Mouse (Mus musculus): ENCODE measurements around the gene Top3a.

Top3a gene

GRCm38 (mm10) chr11:60787595-60787994 is 10.4 kb upstream of the Top3a start:
- no peaks in the 10 kb centered on the region for H3K27me3 ChIP-seq (ENCODE audit: control insufficient read depth, insufficient read depth, low read length, poor library complexity, severe bottlenecking)
- peak; percentile 39 for DNase-seq (ENCODE audit: low read depth, low spot score)
- peaks cover 11% of the 10 kb centered on the region for H3K36me3 ChIP-seq (ENCODE audit: control insufficient read depth, insufficient read depth, low read length, poor library complexity, severe bottlenecking)

- Histone ChIP-seq H3K36me3 (ENCODE audit: control insufficient read depth, insufficient read depth, low read length, poor library complexity, severe bottlenecking) (peaks cover 10% of the 10 kb centered on the region), H3K27me3 (ENCODE audit: control insufficient read depth, insufficient read depth, low read length, poor library complexity, severe bottlenecking) (no peaks in the 10 kb centered on the region)
- DNase-seq (ENCODE audit: low read depth, low spot score) = no peak
Observed at GRCm38 (mm10) chr11:60784179-60784922, 7.2 kb upstream of the Top3a start.

GRCm38 (mm10) chr11:60779673-60780189 is 2.6 kb upstream of the Top3a start:
- peaks cover 5% of the 10 kb centered on the region for H3K36me3 ChIP-seq (ENCODE audit: control insufficient read depth, insufficient read depth, low read length, poor library complexity, severe bottlenecking)
- no peak for DNase-seq (ENCODE audit: low read depth, low spot score)
- no peaks in the 10 kb centered on the region for H3K27me3 ChIP-seq (ENCODE audit: control insufficient read depth, insufficient read depth, low read length, poor library complexity, severe bottlenecking)

- no peak for DNase-seq (ENCODE audit: low read depth, low spot score)
- Histone ChIP-seq H3K36me3 (ENCODE audit: control insufficient read depth, insufficient read depth, low read length, poor library complexity, severe bottlenecking) (0 out of 2 replicates have a peak, but pooled peaks cover 2% of the 10 kb centered on the region), H3K27me3 (ENCODE audit: control insufficient read depth, insufficient read depth, low read length, poor library complexity, severe bottlenecking) (no peaks in the 10 kb centered on the region)
Observed at GRCm38 (mm10) chr11:60777801-60778370, 721 bp upstream of the Top3a start.

- no peak for DNase-seq (ENCODE audit: low read depth, low spot score)
- 0 out of 2 replicates have a peak, but pooled peaks cover 2% of the 10 kb centered on the region for H3K36me3 ChIP-seq (ENCODE audit: control insufficient read depth, insufficient read depth, low read length, poor library complexity, severe bottlenecking)
- no peaks in the 10 kb centered on the region for H3K27me3 ChIP-seq (ENCODE audit: control insufficient read depth, insufficient read depth, low read length, poor library complexity, severe bottlenecking)
Observed at GRCm38 (mm10) chr11:60776107-60776828, 897 bp downstream of the Top3a start.

GRCm38 (mm10) chr11:60775578-60775977 is 1.6 kb downstream of the Top3a start:
- no peak for DNase-seq (ENCODE audit: low read depth, low spot score)
- 0 out of 2 replicates have a peak, but pooled peaks cover 2% of the 10 kb centered on the region for H3K36me3 ChIP-seq (ENCODE audit: control insufficient read depth, insufficient read depth, low read length, poor library complexity, severe bottlenecking)
- H3K27me3 ChIP-seq (ENCODE audit: control insufficient read depth, insufficient read depth, low read length, poor library complexity, severe bottlenecking) = no peaks in the 10 kb centered on the region

GRCm38 (mm10) chr11:60774841-60775240 is 2.3 kb downstream of the Top3a start:
- DNase-seq (ENCODE audit: low read depth, low spot score) = no peak
- Histone ChIP-seq H3K36me3 (ENCODE audit: control insufficient read depth, insufficient read depth, low read length, poor library complexity, severe bottlenecking) (0 out of 2 replicates have a peak, but pooled peaks cover 2% of the 10 kb centered on the region), H3K27me3 (ENCODE audit: control insufficient read depth, insufficient read depth, low read length, poor library complexity, severe bottlenecking) (no peaks in the 10 kb centered on the region)

- no peak for DNase-seq (ENCODE audit: low read depth, low spot score)
- Histone ChIP-seq H3K36me3 (ENCODE audit: control insufficient read depth, insufficient read depth, low read length, poor library complexity, severe bottlenecking) (no peaks in the 10 kb centered on the region), H3K27me3 (ENCODE audit: control insufficient read depth, insufficient read depth, low read length, poor library complexity, severe bottlenecking) (no peaks in the 10 kb centered on the region)
Observed at GRCm38 (mm10) chr11:60774158-60774689, 2.9 kb downstream of the Top3a start.

- DNase-seq (ENCODE audit: low read depth, low spot score) = no peak
- Histone ChIP-seq H3K36me3 (ENCODE audit: control insufficient read depth, insufficient read depth, low read length, poor library complexity, severe bottlenecking) (no peaks in the 10 kb centered on the region), H3K27me3 (ENCODE audit: control insufficient read depth, insufficient read depth, low read length, poor library complexity, severe bottlenecking) (no peaks in the 10 kb centered on the region)
Observed at GRCm38 (mm10) chr11:60772161-60772560, 5.0 kb downstream of the Top3a start.

- no peak for DNase-seq (ENCODE audit: low read depth, low spot score)
- Histone ChIP-seq H3K27me3 (ENCODE audit: control insufficient read depth, insufficient read depth, low read length, poor library complexity, severe bottlenecking) (no peaks in the 10 kb centered on the region), H3K36me3 (ENCODE audit: control insufficient read depth, insufficient read depth, low read length, poor library complexity, severe bottlenecking) (no peaks in the 10 kb centered on the region)
Observed at GRCm38 (mm10) chr11:60770776-60771175, 6.4 kb downstream of the Top3a start.

GRCm38 (mm10) chr11:60769322-60769721 is 7.8 kb downstream of the Top3a start:
- Histone ChIP-seq H3K36me3 (ENCODE audit: control insufficient read depth, insufficient read depth, low read length, poor library complexity, severe bottlenecking) (no peaks in the 10 kb centered on the region), H3K27me3 (ENCODE audit: control insufficient read depth, insufficient read depth, low read length, poor library complexity, severe bottlenecking) (no peaks in the 10 kb centered on the region)
- DNase-seq (ENCODE audit: low read depth, low spot score) = peak; percentile 44

- no peak for DNase-seq (ENCODE audit: low read depth, low spot score)
- H3K36me3 ChIP-seq (ENCODE audit: control insufficient read depth, insufficient read depth, low read length, poor library complexity, severe bottlenecking) = no peaks in the 10 kb centered on the region
- H3K27me3 ChIP-seq (ENCODE audit: control insufficient read depth, insufficient read depth, low read length, poor library complexity, severe bottlenecking) = no peaks in the 10 kb centered on the region
Observed at GRCm38 (mm10) chr11:60766969-60767368, 10.2 kb downstream of the Top3a start.

- H3K27me3 ChIP-seq (ENCODE audit: control insufficient read depth, insufficient read depth, low read length, poor library complexity, severe bottlenecking) = no peaks in the 10 kb centered on the region
- DNase-seq (ENCODE audit: low read depth, low spot score) = no peak
- peaks cover 5% of the 10 kb centered on the region; the same call in 1 of the 2 replicates for H3K36me3 ChIP-seq (ENCODE audit: control insufficient read depth, insufficient read depth, low read length, poor library complexity, severe bottlenecking)
Observed at GRCm38 (mm10) chr11:60761681-60762080, 15.5 kb downstream of the Top3a start.

- DNase-seq (ENCODE audit: low read depth, low spot score) = no peak
- H3K36me3 ChIP-seq (ENCODE audit: control insufficient read depth, insufficient read depth, low read length, poor library complexity, severe bottlenecking) = peaks cover 21% of the 10 kb centered on the region
- H3K27me3 ChIP-seq (ENCODE audit: control insufficient read depth, insufficient read depth, low read length, poor library complexity, severe bottlenecking) = no peaks in the 10 kb centered on the region
Observed at GRCm38 (mm10) chr11:60755570-60755969, 21.6 kb downstream of the Top3a start.

Measured in splenic B cell, adult 2 months (primary cell).